Mouse (Mus musculus): ENCODE measurements at regions not wholly inside any gene's neighbourhood (a gene's known extent, or its start where the extent isn't known, plus 50 kb on each side); places are given as distances from the start of the nearest gene placed in this dataset.

DNA sequence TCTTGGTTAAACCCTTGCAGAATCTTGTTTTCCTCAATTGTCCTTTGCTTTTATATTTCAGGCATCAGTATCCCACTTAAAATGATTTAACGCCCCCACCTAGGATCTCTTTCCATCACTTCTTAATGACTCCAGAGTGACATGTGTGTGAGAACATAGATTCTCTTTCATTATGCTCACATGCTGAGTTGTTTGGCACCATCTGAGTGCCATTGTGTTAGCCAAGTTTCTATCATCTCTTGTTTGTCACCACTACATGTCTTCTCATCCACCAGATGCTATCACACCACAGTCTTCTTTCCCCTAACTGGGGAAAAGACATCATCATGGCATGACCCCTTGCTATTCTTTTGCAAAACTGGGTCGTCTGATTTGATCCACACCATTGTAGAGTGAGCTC is 283.4 kb upstream of the Sema6d start:
- H3K36me3 ChIP-seq (ENCODE audit: control insufficient read depth, insufficient read depth, low read length): no peaks in the 10 kb centered on the region
- H3K9me3 ChIP-seq (ENCODE audit: control insufficient read depth, low read length): no peaks in the 10 kb centered on the region
- H3K4me1 ChIP-seq (ENCODE audit: control insufficient read depth, insufficient read depth, low read length): no peaks in the 10 kb centered on the region
- ATAC-seq: no peak
- no peak overlapping the region for H3K4me3 ChIP-seq (ENCODE audit: low read length)
- H3K9ac ChIP-seq (ENCODE audit: low read depth, low read length): no peak overlapping the region
- no peak overlapping the region for H3K4me2 ChIP-seq (ENCODE audit: low read depth, low read length)
- H3K27me3 ChIP-seq (replicated peaks; ENCODE audit: control insufficient read depth, insufficient read depth, low read length): no peaks in the 10 kb centered on the region
- H3K27ac ChIP-seq (ENCODE audit: low read length): no peak overlapping the region
- 78% methylated on average over 2 of the region's 2 CpGs for WGBS

DNA sequence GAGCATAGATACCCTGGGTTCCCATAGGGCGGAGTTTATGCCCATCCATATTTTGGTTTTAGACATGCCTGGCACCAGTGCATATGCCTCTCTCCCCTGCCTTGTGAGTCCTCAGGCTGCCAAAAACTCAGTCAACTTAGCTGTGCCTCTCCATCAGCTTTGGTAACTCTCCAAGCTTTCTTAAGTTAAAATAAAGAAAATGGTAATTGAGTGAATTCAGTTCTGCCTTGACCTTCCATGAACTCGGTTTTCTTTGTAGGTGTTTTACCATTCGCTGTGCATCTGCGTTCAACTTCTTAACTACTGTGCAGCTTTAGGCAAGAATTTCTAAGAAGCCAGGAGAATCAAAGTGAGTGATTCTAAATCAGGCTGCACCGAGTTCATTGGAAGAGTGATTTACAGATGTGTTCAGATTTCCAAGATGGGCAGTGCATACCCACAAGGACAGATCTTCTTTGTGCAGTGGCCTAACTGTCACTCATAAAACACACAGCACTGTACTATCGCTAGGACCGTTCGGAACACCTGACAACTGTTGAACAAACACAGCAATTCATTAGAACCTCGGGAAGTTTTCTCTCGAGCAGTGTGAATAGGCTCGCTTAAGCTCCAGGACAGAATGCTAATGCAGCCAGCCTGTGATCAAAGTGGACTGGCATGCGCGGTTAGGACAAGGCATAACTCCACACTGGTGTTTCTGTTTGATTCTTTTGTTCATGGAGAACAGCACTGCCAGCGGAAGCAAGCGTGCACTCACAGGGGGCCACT is 276.4 kb upstream of the Sema6d start:
- no peaks in the 10 kb centered on the region for H3K9me3 ChIP-seq (ENCODE audit: control insufficient read depth, low read length)
- H3K27me3 ChIP-seq (replicated peaks; ENCODE audit: control insufficient read depth, insufficient read depth, low read length): no peaks in the 10 kb centered on the region
- no peak overlapping the region for H3K4me2 ChIP-seq (ENCODE audit: low read depth, low read length)
- no peak overlapping the region for H3K4me3 ChIP-seq (ENCODE audit: low read length)
- WGBS: 65% methylated on average over 15 of the region's 15 CpGs
- no peak for ATAC-seq
- no peaks in the 10 kb centered on the region for H3K4me1 ChIP-seq (ENCODE audit: control insufficient read depth, insufficient read depth, low read length)
- no peak overlapping the region for H3K27ac ChIP-seq (ENCODE audit: low read length)
- no peak overlapping the region for H3K9ac ChIP-seq (ENCODE audit: low read depth, low read length)
- H3K36me3 ChIP-seq (ENCODE audit: control insufficient read depth, insufficient read depth, low read length): no peaks in the 10 kb centered on the region

DNA sequence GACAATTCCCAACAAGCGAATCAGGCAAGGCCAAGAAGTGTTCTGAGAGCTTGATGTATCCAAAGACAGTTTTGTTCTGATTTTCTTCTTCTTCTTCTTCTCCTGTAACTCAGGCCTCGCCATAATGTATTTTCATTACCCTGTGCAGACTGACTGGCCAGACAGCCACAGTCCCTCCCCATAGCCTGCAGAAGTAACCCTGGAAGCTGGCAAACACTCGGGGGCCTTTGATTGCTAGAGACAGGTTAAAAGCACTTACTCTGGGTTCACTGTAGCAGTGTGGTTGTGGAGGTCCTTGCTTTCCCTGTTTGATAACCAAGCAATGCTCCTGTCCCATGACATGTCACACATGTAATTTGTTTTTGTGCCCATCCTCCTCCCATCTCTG is 275.8 kb upstream of the Sema6d start:
- no peak overlapping the region for H3K27ac ChIP-seq (ENCODE audit: low read length)
- no peaks in the 10 kb centered on the region for H3K4me1 ChIP-seq (ENCODE audit: control insufficient read depth, insufficient read depth, low read length)
- H3K36me3 ChIP-seq (ENCODE audit: control insufficient read depth, insufficient read depth, low read length): no peaks in the 10 kb centered on the region
- 58% methylated on average over 3 of the region's 3 CpGs for WGBS
- no peak overlapping the region for H3K4me2 ChIP-seq (ENCODE audit: low read depth, low read length)
- no peak overlapping the region for H3K9ac ChIP-seq (ENCODE audit: low read depth, low read length)
- no peak for ATAC-seq
- H3K27me3 ChIP-seq (replicated peaks; ENCODE audit: control insufficient read depth, insufficient read depth, low read length): no peaks in the 10 kb centered on the region
- no peak overlapping the region for H3K4me3 ChIP-seq (ENCODE audit: low read length)
- no peaks in the 10 kb centered on the region for H3K9me3 ChIP-seq (ENCODE audit: control insufficient read depth, low read length)

DNA sequence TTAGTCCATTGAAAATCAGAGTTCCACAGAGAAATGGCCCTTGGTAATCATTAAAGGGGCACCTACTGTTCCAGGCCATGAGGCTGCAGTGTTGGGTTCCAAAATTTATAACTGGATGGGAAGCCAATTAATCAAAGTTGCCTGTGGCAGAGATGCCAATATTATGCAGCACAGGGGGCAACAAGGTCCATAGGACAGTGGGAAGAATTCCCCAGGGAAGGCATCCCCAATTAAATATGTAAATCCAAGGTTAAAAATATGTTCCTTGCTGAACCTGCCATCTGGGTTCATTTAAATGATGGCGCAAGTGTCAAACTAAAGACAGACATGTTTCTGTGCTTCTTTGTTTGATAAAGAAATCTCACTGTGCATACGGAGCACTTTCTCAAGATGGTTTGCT is 273.1 kb upstream of the Sema6d start:
- Histone ChIP-seq H3K9me3 (ENCODE audit: control insufficient read depth, low read length) (no peaks in the 10 kb centered on the region), H3K4me1 (ENCODE audit: control insufficient read depth, insufficient read depth, low read length) (no peaks in the 10 kb centered on the region), H3K36me3 (ENCODE audit: control insufficient read depth, insufficient read depth, low read length) (no peaks in the 10 kb centered on the region), H3K27me3 (replicated peaks; ENCODE audit: control insufficient read depth, insufficient read depth, low read length) (no peaks in the 10 kb centered on the region), H3K4me2 (ENCODE audit: low read depth, low read length) (no peak overlapping the region), H3K27ac (ENCODE audit: low read length) (no peak overlapping the region), H3K9ac (ENCODE audit: low read depth, low read length) (no peak overlapping the region), H3K4me3 (ENCODE audit: low read length) (no peak overlapping the region)
- 82% methylated on average over 2 of the region's 2 CpGs for WGBS
- ATAC-seq: no peak

DNA sequence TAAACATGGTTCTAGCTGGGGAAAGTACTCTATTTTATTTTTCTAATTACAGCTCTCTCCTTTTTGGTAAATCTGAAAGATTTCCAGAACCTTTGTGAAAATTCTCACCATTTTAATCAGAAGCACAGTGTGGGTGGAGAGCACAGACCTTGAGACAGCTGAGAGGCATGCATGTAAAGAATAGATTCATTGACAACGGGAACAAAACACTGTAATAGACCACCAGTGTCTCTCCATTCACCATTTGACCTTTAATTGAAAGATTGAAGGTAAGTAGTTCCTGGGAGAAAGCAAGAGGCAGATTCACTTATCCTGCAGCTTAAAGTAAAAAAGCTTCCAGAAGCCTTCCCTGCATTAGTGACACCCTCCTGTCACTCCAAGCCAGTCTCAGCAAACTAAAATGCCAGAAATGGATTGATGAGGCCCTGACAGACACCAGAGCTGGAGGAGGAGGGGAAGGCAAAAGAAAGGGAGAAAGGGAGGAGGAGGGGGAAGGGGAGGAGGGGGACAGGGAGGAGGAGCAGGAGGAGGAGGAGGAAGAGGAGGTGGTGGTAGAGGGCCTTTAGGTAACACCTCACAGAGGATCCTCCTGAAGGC is 256.1 kb upstream of the Sema6d start:
- ATAC-seq: no peak

More for the DNA sequence above, 256.1 kb upstream of the Sema6d start:
- H3K4me1 ChIP-seq (ENCODE audit: control insufficient read depth, insufficient read depth, low read length): no peaks in the 10 kb centered on the region
- WGBS: 68% methylated on average over 1 of the region's 1 CpGs
- no peaks in the 10 kb centered on the region for H3K36me3 ChIP-seq (ENCODE audit: control insufficient read depth, insufficient read depth, low read length)
- no peak overlapping the region for H3K4me3 ChIP-seq (ENCODE audit: low read length)
- H3K9ac ChIP-seq (ENCODE audit: low read depth, low read length): no peak overlapping the region
- H3K9me3 ChIP-seq (ENCODE audit: control insufficient read depth, low read length): no peaks in the 10 kb centered on the region
- no peaks in the 10 kb centered on the region for H3K27me3 ChIP-seq (replicated peaks; ENCODE audit: control insufficient read depth, insufficient read depth, low read length)
- no peak overlapping the region for H3K27ac ChIP-seq (ENCODE audit: low read length)
- H3K4me2 ChIP-seq (ENCODE audit: low read depth, low read length): no peak overlapping the region
